Mouse (Mus musculus) stomach, embryonic 14.5 days (tissue): ENCODE data around the gene Olfr433. TPM values are rescaled to one million over a fixed set of nuclear protein-coding genes. Genes with fewer than 3 reads are reported as not detected.
"Not testable (repeated sequence)": the region's sequence is repeated elsewhere in the genome, so short reads cannot be mapped to it uniquely, and the experiment has no call there.

Source experiments
- ATAC-seq: fragments of 200-750 bp; cut with Nextera tagmentation; 2 replicates; pipeline ENCODE4 v1.8.0; 2017; ENCODE audit warnings: low read depth, moderate TSS enrichment; ENCODE audit not compliant: insufficient number of reproducible peaks, insufficient read depth, low FRiP score
- H3K27ac ChIP-seq: fragments of 300-500 bp; sonication (generic); 2 replicates; pipeline ENCODE4 v1.5.1; 2014; ENCODE audit warnings: mild to moderate bottlenecking, low read length, moderate library complexity, mixed read lengths
- H3K27me3 ChIP-seq: fragments of 300-500 bp; sonication (generic); 2 replicates; pipeline ENCODE4 v1.6.1; 2014; ENCODE audit warnings: low read length, control low read depth, mixed read lengths; ENCODE audit not compliant: control insufficient read depth, insufficient read depth
- H3K36me3 ChIP-seq: fragments of 300-500 bp; sonication (generic); 2 replicates; pipeline ENCODE4 v1.6.1; 2014; ENCODE audit warnings: mild to moderate bottlenecking, control low read depth, low read length, moderate library complexity, mixed read lengths; ENCODE audit not compliant: control insufficient read depth, insufficient read depth
- H3K4me1 ChIP-seq: fragments of 300-500 bp; sonication (generic); 2 replicates; pipeline ENCODE4 v1.6.1; 2014; ENCODE audit warnings: low read length, control low read depth, mixed read lengths; ENCODE audit not compliant: control insufficient read depth, insufficient read depth
- H3K4me2 ChIP-seq: fragments of 300-500 bp; sonication (generic); replicated peaks from 2 replicates; pipeline ENCODE4 v1.6.1; 2014; ENCODE audit warnings: low read depth, low read length, control low read depth
- H3K4me3 ChIP-seq: fragments of 300-500 bp; sonication (generic); 2 replicates; pipeline ENCODE4 v1.5.1; 2014; ENCODE audit warnings: low read depth, low read length, control low read depth
- H3K9ac ChIP-seq: fragments of 300-500 bp; sonication (generic); replicated peaks from 2 replicates; pipeline ENCODE4 v1.6.1; 2014; ENCODE audit warnings: low read depth, mild to moderate bottlenecking, control low read depth, low read length, moderate library complexity, mixed read lengths
- H3K9me3 ChIP-seq: fragments of 300-500 bp; sonication (generic); 2 replicates; pipeline ENCODE4 v1.6.1; 2016; ENCODE audit warnings: low read depth, low read length, control low read depth; ENCODE audit not compliant: control insufficient read depth
- WGBS: fragments of 180-500 bp; shearing (Covaris S2); extraction: QIAGEN DNeasy Blood & Tissue Kit; methylation state at CpG from one replicate; pipeline ENCODE4 v1.1.7; 2014; 5-methylcytosine and 5-hydroxymethylcytosine counted together
- polyA plus RNA-seq: library from polyadenylated mRNA; unstranded; fragments of >200 nt; fragmentation: Nextera tagmentation; extraction: Ambion mirVana; gene quantifications from 2 replicates; pipeline ENCODE4 v1.2.1, GENCODE M21; 2014

Olfr433 gene
- polyA plus RNA-seq, 1 experiment from 2014 or later: not detected

GRCm38 (mm10) chr1:174044431-174044830 lies 3.9 kb downstream of the Olfr433 start:
- H3K27me3 ChIP-seq: no peaks in the 10 kb centered on the region
- H3K27ac ChIP-seq: no peak overlapping the region
- no peaks in the 10 kb centered on the region for H3K4me1 ChIP-seq
- ATAC-seq: no peak
- H3K4me3 ChIP-seq: no peak overlapping the region
- WGBS: 57% methylated on average over 2 of the region's 2 CpGs
- H3K4me2 ChIP-seq: no peak overlapping the region
- no peak overlapping the region for H3K9ac ChIP-seq
- H3K9me3 ChIP-seq: no peaks in the 10 kb centered on the region
- no peaks in the 10 kb centered on the region for H3K36me3 ChIP-seq

GRCm38 (mm10) chr1:174048227-174048626 lies 7.7 kb downstream of the Olfr433 start:
- WGBS: 62% methylated on average over 6 of the region's 6 CpGs
- not testable (repeated sequence) for H3K4me1 ChIP-seq, ATAC-seq

GRCm38 (mm10) chr1:174048893-174049292 lies 8.4 kb downstream of the Olfr433 start, which contains the start of gene Olfr432:
TSS of gene Olfr432 (plus strand) at chr1:174049205.
- no peaks in the 10 kb centered on the region for H3K27me3 ChIP-seq
- H3K4me1 ChIP-seq: no peaks in the 10 kb centered on the region
- no peaks in the 10 kb centered on the region for H3K9me3 ChIP-seq
- H3K27ac ChIP-seq: no peak within 1 kb of the TSS
- ATAC-seq: no peak
- H3K4me2 ChIP-seq: no peak within 1 kb of the TSS
- H3K4me3 ChIP-seq: no peak within 1 kb of the TSS
- no peak within 1 kb of the TSS for H3K9ac ChIP-seq
- 73% methylated on average over 2 of the region's 2 CpGs for WGBS
- no peaks in the 10 kb centered on the region for H3K36me3 ChIP-seq

More at GRCm38 (mm10) chr1:174048227-174048626, 7.7 kb downstream of the Olfr433 start:
- not testable (repeated sequence) for H3K9me3 ChIP-seq, H3K9ac ChIP-seq, H3K4me3 ChIP-seq, H3K36me3 ChIP-seq, H3K4me2 ChIP-seq, H3K27ac ChIP-seq, H3K27me3 ChIP-seq

GRCm38 (mm10) chr1:174049357-174049756 lies 8.9 kb downstream of the Olfr433 start:
- H3K9ac ChIP-seq, H3K27ac ChIP-seq, H3K9me3 ChIP-seq, H3K36me3 ChIP-seq, H3K4me2 ChIP-seq, H3K27me3 ChIP-seq, ATAC-seq, H3K4me3 ChIP-seq, H3K4me1 ChIP-seq: not testable (repeated sequence)
- 57% methylated on average over 4 of the region's 4 CpGs for WGBS

GRCm38 (mm10) chr1:174050532-174050931 lies 10.0 kb downstream of the Olfr433 start:
- no peak for ATAC-seq
- Histone ChIP-seq H3K9ac (no peak overlapping the region), H3K27me3 (no peaks in the 10 kb centered on the region), H3K9me3 (no peaks in the 10 kb centered on the region), H3K27ac (no peak overlapping the region), H3K4me3 (no peak overlapping the region), H3K36me3 (no peaks in the 10 kb centered on the region), H3K4me2 (no peak overlapping the region), H3K4me1 (no peaks in the 10 kb centered on the region)
- WGBS: 83% methylated on average over 4 of the region's 4 CpGs

GRCm38 (mm10) chr1:174051515-174051914 lies 11.0 kb downstream of the Olfr433 start:
- H3K4me1 ChIP-seq: no peaks in the 10 kb centered on the region
- H3K36me3 ChIP-seq: no peaks in the 10 kb centered on the region
- no peak overlapping the region for H3K4me3 ChIP-seq
- WGBS: 80% methylated on average over 4 of the region's 4 CpGs
- H3K9me3 ChIP-seq: no peaks in the 10 kb centered on the region
- no peak overlapping the region for H3K9ac ChIP-seq
- H3K27ac ChIP-seq: no peak overlapping the region
- H3K27me3 ChIP-seq: no peaks in the 10 kb centered on the region
- ATAC-seq: no peak
- no peak overlapping the region for H3K4me2 ChIP-seq

- ATAC-seq: no peak
- WGBS: 83% methylated on average over 5 of the region's 5 CpGs
These were observed 11.5 kb downstream of the Olfr433 start for GRCm38 (mm10) chr1:174051931-174052536.

GRCm38 (mm10) chr1:174052981-174053380 lies 12.5 kb downstream of the Olfr433 start:
- Histone ChIP-seq H3K4me1 (no peaks in the 10 kb centered on the region), H3K27ac (no peak overlapping the region), H3K9ac (no peak overlapping the region), H3K4me3 (no peak overlapping the region), H3K4me2 (no peak overlapping the region), H3K36me3 (no peaks in the 10 kb centered on the region), H3K9me3 (no peaks in the 10 kb centered on the region), H3K27me3 (no peaks in the 10 kb centered on the region)
- WGBS: 81% methylated on average over 3 of the region's 3 CpGs
- ATAC-seq: no peak

More at GRCm38 (mm10) chr1:174051931-174052536, 11.5 kb downstream of the Olfr433 start:
- no peaks in the 10 kb centered on the region for H3K27me3 ChIP-seq
- H3K4me2 ChIP-seq: no peak overlapping the region
- H3K36me3 ChIP-seq: no peaks in the 10 kb centered on the region
- H3K9ac ChIP-seq: no peak overlapping the region
- H3K4me1 ChIP-seq: no peaks in the 10 kb centered on the region
- no peak overlapping the region for H3K4me3 ChIP-seq
- no peaks in the 10 kb centered on the region for H3K9me3 ChIP-seq
- H3K27ac ChIP-seq: no peak overlapping the region

- no peak overlapping the region for H3K4me2 ChIP-seq
- ATAC-seq: no peak
- H3K4me3 ChIP-seq: no peak overlapping the region
- H3K27ac ChIP-seq: no peak overlapping the region
- H3K9ac ChIP-seq: no peak overlapping the region
- H3K4me1 ChIP-seq: no peaks in the 10 kb centered on the region
- H3K36me3 ChIP-seq: no peaks in the 10 kb centered on the region
- H3K27me3 ChIP-seq: no peaks in the 10 kb centered on the region
- H3K9me3 ChIP-seq: no peaks in the 10 kb centered on the region
- WGBS: 72% methylated on average over 2 of the region's 2 CpGs
These were observed 14.7 kb downstream of the Olfr433 start for GRCm38 (mm10) chr1:174055248-174055647.
